Mouse (Mus musculus) activated CD4-positive, CD25-positive, alpha-beta regulatory T cell, adult 4 months (primary cell): ENCODE measurements around the gene Fam213b. TPM values are rescaled to one million over a fixed set of nuclear protein-coding genes. Genes with fewer than 3 reads are reported as not detected.

ENCODE experiments used
- ATAC-seq: one replicate; pipeline ENCODE4 v1.8.0; 2017
- polyA plus RNA-seq, 2 experiments: library from polyadenylated mRNA; unstranded; fragments of 100-300 nt; shearing (Covaris generic); gene quantifications; one replicate each; pipeline ENCODE4 v1.2.1; 2017

Fam213b gene
- polyA plus RNA-seq, 2 experiments from 2014 or later, result 6.5 to 7.6 TPM

DNA sequence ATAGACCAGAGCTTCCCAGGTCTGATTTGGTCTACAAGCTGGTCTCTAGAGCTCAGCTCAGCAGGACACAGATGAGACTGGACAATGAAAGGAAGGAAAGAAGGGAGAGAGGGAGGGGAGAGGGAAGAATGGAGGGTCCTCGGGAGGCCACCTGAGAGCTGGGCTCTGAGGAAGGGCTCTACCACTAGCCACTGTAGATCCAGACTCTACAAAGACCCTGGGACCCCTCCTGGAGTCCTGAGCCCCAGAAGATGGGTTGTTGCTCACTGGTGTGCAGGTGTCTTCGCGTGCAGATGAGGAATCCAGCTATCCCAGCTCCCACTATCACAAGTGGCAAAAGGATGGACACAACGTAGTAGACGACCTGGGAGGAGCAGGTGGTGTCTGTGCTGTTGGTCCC lies 24.0 kb upstream of the Fam213b start:
- ATAC-seq, result no peak

DNA sequence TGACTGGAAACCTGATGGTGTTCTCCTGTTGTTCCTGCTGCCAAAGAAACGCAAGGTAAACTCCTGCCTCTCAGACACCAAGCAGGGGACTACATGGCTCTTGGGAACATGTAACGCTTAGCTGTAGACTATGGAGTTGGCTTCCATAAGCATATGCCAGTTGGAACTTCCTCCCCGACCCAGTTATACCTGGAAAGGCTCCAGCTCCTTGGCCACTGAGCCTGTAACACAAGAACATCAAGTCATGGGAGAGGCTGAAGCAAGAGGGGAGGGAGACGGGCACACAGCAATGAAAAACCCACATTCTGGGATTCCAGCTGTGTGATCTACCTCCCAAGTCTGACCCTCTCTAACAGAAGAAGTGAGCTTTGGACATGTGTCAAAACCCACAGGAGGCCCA lies 23.4 kb upstream of the Fam213b start:
- no peak for ATAC-seq

DNA sequence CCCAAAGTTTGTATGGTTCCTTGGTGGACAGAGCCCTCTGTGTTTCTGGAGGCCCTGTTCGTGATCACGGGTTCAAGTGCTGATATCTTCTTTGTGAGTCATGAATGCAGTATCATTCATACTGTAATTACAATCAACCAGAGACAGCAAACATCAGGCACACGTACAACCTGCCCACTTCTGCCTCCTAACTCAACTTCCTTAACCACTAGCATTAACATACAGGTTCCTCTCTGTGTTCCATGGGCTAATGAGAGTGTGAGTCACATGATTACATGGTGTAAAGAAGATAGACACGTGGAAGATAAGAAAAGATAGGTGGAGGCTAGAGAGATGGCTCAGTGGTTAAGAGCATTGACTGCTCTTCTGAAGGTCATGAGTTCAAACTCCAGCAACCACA lies 17.7 kb upstream of the Fam213b start:
- ATAC-seq, result no peak

DNA sequence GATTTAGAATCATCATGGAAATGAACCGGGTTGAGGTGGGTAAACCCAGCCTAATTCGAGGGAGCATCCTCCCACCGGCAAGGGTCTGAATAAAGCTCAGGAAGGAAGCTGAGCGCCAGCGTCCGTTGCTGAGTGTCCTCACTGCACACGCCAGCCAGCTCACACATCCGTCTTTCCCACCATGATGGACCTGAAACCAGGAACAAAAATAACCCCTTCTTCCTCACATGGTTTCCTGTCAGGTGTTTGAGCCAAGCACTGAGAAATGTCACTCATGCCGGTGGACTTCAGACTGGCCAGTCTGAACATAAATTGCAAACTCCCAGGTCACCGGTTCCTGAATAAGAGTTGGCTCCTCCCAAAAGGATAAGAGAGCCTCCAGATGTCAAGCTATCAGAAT lies 16.4 kb upstream of the Fam213b start:
- no peak for ATAC-seq

DNA sequence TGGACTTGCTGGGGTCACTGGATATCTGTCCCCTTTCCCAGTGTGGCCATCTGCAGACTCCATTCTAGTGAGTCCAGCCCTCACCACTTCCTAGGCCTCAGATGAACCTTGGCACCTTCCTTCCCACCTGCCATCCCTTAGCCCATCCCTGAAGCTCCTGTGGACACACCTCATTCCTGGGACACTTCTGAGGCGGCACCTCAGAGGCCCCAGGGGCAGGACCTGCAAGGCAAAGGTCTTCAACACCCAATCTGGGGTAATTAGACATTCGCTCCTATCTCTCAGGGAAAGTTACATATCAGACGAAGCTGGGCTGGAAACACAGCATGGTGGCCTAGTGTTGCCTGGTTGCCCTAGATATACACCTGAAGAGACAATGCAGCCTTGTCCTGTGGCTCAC lies 15.8 kb upstream of the Fam213b start:
- no peak for ATAC-seq

DNA sequence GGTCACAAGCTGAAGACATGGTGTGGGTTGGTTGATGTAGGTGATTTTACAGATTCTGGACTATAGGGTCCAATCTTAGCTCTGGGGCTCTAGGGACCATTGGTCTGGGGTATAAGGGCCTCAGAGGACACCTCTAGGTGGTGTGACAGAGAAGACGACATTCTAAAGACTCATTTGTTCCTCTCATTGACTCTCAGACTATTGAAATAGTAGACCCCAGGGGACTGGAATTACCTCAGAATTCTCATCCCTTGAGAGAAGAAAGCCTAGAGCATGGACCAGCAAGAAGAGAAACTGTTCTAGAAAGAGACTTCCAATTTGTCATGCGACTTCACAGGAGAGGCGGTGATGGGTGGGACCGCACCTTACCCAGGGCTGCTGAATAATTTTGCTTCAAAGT lies 15.3 kb upstream of the Fam213b start:
- no peak for ATAC-seq

DNA sequence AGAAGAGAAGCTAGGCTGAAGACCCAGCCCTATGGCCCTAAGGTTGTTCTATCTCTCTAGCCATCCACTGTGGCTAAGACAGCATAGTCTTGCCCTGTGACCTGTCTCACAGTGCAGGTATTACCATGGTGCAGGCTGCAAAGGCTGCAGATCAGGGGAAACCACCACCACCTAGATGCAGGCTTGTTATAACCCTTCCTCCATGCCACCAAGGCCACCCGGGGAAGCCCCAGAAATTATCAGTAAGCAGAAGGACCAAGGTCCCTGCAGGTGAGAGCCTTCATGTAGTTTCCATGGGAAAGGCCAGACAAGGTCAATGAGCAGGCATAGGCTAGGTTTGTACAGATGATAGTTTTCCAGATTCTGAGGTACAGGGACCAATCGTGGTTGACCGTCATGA lies 14.9 kb upstream of the Fam213b start:
- ATAC-seq, result no peak

DNA sequence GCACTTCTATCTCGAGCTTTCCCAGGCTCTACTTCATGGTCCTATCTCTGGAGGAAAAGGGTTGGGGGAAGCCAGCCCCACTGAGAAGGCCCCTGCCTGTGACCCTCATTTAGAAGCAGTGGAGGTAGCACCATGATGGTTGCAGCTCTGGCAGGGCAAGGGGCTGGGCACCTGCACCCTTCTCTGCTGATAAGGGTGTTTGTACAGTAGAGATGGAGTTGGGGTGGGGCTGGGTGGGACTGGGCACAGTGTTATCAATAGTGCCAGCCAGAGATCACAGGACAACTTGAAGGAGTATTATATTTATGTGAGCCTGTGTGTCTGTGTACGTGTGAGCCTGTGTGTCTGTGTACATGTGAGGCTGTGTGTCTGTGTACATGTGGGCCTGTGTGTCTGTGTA lies 12.7 kb upstream of the Fam213b start:
- ATAC-seq, result no peak

DNA sequence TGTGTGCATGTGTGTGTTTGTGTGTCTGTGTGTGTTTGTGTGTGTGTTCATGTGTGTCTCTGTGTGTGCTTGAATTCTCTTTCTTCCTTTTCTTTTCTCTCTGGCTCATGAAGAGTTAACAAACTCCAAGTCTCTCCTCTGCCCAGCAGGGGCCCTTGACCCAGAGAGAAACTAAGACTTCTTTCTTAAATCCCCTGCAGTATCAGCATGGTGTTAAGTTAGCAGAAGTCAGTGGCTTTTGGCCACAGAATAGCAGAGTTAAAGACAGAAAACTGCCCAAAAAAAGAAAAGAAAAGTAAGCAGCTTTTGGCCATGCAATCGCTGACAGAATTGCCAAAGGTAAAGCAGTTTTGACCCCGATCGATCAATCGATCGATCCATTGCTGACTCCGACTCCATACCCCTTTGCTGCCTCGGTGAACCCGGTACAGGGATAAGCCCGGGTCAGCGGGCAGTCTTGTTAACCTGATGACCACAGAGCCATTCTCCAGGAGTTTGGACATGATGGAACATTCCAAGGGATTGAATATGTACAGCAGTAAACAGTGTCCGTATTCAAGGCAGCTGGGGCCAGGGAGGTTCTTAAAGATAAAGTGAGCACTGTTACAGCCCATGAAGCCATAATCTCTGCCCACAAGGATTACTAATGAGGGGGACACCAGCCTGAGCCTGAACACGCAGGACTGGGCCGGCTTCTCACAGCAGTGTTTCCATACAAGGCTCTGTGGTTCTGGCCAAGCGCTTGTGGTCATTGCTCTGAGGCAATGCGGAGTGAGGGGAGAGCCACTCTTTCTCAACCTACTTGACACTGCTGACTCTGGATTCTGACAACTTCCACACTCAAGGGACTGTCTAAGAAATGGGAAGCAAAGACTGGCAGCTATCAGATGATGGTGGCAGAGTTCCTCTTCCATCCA lies 11.9 kb upstream of the Fam213b start:
- ATAC-seq, result no peak

DNA sequence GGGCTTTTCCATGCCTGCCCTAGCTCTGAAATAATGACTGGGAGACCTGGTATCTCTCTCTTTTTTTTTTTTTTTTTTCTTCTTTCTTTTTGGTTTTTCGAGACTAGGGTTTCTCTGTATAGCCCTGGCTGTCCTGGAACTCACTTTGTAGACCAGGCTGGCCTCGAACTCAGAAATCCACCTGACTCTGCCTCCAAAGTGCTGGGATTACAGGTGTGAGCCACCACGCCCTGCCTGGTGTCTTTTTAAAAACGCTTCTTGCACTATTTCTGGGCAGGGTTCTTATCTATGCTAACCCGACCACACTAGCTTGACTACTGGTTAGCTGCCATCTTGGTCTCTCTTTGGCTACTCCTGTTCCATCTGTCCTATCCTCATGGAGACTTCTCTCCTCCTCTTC lies 9.6 kb upstream of the Fam213b start:
- ATAC-seq, result no peak

DNA sequence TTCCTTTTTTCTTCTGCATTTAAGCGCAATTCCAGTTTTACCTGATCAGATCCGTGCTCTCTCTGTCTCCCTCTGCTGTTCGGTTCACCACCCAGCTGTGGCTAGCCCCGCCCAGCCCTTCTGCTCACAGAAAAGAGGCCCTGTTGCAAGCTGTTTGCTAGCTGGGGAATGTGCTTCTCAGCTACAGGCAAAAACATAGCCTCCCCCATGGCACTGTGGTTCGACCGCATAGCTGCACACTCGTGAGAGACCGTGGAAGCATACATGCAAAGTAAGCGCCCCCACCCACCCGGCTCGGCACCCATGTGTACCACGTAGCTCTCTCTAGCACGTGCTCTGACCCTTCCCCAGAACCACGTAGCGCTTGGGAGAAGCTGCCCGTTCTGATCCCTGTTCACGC lies 8.9 kb upstream of the Fam213b start:
- ATAC-seq, result peak; percentile 40

DNA sequence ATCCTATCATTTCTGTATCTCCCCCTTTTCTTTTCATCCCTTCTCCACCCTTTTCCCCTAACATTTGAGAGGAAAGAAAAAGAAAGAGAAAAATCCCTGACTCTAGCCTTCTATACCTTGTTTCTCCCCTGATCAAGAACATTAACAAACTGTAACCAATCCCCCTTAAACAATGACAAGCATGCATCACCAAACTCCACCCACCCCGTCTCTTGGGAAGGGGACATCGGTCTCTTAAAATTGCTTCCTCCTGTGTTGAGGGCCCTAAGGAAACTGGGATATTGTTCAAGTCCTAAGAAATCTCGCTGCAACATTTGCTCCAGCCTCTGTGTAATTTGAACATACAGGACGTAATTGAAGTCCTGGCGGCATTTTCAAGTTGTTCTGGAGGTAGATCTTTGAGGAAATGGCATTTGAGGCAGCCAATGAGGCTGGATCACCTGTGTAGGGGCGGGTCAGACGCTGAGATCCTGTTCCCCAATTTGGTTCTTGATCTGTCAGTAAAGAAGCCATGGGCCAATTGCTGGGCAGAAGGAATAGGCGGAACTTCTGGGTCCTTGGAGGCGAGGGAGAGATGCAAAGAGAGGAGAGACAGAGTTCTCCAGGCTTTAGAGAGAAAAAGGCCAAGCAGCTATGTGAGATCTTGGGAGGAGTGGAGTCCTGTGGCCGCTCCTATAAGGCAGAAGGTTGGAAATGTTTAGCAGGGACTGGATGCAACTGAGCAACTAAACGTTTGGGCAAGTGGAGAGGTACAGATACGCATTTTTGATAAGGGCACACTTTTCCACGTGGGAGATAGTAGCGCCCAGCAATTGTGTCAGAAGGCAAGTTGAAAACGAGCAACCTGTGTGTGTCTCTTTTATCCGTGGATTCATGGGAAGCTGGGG lies 5.5 kb upstream of the Fam213b start:
- ATAC-seq, result peak; percentile 98

DNA sequence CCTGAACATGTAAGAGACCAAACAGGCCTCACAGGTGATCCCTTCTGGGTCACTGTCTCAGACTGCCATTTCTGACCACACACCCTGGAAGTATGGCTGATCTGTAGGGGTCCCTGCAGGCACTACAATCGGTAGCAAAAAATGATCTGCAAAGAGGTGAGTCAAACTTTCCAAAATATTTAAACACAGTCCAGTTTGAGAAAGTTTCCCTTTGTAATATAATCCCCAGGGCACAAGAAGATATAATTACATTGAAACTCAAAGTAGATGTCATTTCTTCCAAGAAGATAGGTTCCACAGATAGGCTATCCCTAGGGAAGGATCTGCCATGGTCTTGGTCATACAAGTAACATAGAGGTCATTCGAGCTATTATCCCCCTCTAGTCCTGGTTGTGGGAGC lies 3.4 kb upstream of the Fam213b start:
- ATAC-seq, result no peak

DNA sequence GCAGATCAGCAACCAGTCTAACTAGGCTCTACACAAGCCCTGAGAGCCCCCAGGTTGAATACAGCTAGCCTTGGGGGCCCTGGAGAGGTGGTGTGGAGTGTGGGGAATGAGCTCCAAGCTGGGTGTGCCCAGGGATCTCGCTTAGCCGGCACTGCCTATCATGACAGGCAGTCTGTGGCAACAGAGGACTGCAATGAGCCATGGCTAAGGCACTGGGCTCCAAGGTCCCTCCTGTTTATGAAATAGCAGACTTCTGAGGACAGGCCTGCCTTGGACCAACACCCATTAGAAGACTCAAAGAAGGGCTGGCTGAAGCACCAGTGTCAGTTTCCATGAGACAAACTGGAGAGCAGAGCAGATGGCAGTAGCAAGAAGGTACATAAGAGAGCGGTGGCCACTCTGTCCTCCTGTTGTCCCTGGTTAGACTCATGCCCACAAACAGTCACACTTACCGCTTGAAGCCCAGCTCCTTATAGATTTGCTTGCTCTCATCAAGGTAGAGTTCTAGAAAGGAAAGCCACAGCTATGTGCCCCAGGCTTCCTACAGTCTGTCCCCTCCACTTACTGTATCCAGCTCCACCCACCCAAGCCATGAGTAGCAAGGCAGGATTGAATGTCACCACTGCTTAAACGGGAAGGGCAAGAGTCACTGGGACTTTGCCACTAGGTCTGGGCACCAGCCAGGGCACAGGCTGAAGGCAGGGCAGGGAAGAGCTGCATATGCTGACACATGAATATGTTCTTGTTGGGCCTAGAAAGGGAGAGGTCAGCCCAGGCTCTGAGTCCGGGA lies 1.1 kb downstream of the Fam213b start:
- ATAC-seq, result no peak

DNA sequence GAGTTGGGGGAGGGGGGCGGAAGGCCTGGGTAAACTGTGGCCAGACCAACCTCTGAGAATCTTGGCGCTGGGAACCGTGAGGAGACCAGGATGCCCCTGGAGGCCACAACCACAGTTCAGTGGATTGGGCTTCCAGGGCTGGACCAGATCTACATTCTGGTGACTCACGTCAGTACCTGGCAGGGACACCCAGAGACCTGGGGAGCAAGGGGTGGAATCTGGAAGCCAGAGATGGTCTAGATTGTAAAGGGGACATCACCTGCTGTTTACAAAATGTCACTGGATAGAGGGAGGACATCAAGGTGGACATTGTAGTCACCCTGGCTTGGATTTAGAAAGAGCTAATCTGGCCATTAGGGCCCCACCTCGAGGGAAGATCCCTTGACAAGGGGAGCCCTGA lies 3.4 kb downstream of the Fam213b start:
- no peak for ATAC-seq

DNA sequence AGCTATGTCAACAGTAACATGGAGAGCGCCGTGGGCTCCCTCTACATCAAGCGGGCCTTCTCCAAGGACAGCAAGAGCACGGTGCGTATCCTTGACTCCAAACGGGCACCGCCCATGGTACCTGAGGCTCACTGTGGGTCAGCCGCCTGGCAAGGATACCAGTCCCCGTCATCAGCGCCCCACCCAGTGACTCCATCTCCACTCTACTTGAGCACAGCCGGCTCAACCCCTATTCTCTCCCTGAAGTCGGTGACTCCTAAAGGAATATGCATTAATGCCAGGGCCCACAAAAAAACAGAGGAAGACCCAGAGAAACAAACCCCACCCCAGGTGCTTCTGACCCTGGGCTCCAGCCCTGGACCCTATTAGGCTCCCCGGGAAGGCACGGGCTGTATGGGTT lies 8.0 kb downstream of the Fam213b start:
- no peak for ATAC-seq

DNA sequence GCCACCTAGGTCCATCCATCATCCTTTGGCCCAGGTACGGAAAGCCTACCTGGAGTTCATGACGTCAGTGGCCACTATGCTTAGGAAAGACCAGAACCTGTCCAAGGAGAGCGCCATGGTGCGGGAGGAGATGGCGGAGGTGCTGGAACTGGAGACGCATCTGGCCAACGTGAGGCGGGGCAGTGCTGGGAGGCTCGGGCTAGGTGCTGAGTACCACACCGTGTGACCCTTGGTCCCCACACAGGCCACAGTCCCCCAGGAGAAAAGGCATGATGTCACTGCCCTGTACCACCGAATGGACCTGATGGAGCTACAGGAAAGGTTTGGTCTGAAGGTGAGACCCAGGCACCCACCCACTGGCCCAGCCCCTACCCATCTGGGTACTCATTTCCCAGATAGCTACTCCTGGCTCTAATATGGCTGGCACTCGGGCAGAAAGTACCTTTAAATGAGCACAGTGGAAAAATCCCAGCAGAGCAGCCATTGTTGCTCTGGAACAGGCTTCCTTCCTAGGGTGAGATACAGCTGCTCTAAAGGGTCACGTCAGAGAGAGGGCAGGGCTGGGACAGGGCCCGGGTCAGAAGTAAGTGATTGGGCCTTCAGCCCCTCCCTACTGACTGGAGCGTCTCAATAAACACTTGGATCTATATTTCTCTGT lies 11.2 kb downstream of the Fam213b start:
- ATAC-seq, result no peak

DNA sequence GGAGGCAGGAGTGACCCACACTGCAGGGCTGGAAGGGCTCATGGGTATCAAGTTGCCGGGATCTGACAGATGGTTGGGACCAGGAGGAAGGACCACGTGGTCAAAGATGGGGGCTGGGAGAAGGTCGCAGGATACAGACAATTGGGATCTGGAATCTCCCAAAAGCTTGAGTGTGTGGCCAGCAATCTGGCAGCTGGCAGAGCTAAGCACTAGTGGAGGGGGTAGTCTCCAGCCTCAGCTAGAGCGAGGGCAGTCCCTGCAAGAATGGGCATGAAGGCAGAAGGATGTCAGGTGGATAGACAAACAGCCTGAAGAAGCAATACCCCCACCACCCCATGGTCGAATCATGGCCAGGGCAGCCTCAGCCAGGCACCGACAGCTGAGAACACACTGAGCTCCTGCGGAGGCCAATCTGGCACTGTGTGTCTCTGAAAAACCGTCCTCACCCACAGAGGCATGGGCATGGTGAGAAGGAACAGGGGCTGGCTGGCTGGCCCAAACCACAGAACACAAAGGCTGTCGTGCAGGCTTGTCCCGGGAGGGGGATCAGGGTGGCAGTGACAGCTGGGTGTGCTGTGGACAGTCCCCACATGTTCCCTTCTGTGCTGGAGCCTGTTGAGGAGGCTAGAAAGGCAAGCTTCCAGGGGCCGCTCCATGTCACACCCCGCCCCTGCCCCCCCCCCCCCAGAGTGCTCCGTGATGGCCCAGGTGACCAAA lies 11.9 kb downstream of the Fam213b start:
- no peak for ATAC-seq

DNA sequence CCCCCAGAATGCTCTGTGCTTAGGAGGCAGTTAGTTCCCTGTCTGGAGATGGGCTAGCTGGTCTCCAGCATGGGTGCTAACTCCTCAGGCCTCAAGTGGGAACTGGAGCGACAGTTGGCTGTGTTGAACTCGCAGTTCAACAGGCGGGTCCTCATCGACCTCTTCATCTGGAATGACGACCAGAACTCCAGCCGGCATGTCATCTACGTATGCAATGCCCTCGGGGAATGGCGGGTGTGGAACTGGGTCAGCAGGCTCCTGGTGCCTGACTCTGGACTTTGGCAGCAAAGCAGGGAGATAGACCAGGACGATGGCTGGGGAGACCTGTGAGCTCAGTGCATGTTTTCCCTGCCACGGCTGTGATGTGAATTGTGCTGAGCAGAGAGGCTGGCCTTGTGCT lies 13.5 kb downstream of the Fam213b start:
- ATAC-seq, result no peak

DNA sequence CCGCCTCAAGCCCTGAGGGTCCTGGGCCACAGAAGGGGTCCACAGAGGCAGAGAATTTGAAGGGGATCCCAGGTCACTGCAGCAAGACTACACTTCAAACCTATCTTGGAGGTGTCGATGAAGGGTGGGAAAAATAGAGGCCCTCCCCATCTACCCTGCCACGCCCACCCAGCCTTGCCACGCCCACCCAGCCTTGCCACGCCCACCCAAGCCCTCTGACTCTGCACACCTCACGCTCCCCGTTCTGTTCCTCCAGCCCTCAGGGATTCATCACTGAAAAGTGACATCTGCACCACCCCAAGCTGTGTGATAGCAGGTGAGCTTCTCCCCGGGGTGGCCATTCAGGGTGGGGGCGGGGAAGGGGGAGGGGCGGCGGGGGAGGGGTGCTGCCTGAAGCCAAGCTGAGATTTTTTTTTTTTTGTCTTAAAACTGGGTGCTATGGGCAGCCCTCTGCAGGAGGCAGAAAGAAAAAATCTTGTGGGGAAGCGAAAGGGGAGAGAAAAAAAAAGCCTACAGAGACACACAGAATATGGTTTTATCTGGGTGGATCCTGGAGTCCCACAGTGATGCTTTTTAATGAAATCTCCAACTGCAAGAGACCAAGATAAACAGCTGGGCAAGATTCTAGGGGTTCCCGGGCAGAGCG lies 16.8 kb downstream of the Fam213b start:
- no peak for ATAC-seq

DNA sequence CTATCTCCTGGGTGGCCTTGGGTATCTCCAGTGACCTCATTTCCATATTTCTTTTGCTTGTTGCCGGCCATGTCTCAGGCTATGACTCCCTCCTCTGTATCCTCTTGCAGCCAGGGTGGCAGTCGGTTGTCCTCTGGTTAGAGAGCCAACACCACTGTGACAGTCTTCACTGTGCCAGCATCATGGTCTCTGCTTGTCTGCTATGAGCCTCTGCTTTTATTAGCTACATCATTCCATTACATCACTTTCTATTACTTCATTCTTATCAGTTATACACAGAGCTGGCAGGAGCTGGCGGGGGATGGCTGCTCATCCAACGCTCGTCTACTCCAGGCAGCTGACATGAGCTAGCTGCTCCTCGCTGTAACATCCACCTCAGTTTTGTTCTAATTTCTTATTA lies 18.2 kb downstream of the Fam213b start:
- ATAC-seq, result no peak
